Mouse (Mus musculus) testis, adult 2 months (tissue): ENCODE data around the gene Igsf23.

Experiments used
- CTCF ChIP-seq: fragments of 200-500 bp; IDR thresholded peaks from 2 replicates; pipeline ENCODE4 v1.5.1; 2012; ENCODE audit warnings: low read depth, mild to moderate bottlenecking, inconsistent platforms, low read length, moderate library complexity; ENCODE audit not compliant: control insufficient read depth, insufficient read depth, insufficient replicate concordance
- POLR2A ChIP-seq: fragments of 200-500 bp; IDR thresholded peaks from 2 replicates; pipeline ENCODE4 v1.6.1; 2012; ENCODE audit warnings: low read depth, mild to moderate bottlenecking, inconsistent platforms, low read length, moderate library complexity; ENCODE audit not compliant: control insufficient read depth

DNA sequence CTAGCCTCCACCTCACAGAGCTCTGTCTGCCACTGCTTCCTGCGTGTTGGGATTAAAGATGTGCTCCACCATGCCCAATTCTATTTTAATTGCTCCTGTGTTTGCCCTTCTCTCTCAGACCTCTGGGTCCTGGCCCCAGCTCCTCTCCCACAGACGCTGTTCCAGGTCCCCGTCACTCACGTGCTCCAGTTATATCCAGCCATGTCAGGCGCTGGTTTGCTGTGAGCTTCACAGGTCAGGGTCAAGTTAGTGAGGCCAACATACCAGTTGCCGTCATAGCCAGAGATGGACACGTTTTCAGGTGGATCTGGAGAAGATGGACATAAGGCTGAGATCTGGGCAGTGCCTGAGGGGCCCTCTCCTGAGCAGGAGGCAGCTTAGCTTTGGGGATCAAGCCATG, 36.0 kb downstream of the Igsf23 start:
- TF ChIP-seq CTCF (no peak), POLR2A (no peak)
